Mouse (Mus musculus) layer of hippocampus, adult 9-10 months (tissue): ENCODE measurements around the gene Nkx2-2.
A peak's percentile ranks its signal among the peaks of the same experiment; 100 is the strongest.
"Not testable (repeated sequence)": the region's sequence is repeated elsewhere in the genome, so short reads cannot be mapped to it uniquely, and the experiment has no call there.

Source experiments
- DNase-seq: peaks from one replicate; pipeline ENCODE4 v3.0.0; 2022; ENCODE audit warnings: low spot score

The Nkx2-2 gene

DNA sequence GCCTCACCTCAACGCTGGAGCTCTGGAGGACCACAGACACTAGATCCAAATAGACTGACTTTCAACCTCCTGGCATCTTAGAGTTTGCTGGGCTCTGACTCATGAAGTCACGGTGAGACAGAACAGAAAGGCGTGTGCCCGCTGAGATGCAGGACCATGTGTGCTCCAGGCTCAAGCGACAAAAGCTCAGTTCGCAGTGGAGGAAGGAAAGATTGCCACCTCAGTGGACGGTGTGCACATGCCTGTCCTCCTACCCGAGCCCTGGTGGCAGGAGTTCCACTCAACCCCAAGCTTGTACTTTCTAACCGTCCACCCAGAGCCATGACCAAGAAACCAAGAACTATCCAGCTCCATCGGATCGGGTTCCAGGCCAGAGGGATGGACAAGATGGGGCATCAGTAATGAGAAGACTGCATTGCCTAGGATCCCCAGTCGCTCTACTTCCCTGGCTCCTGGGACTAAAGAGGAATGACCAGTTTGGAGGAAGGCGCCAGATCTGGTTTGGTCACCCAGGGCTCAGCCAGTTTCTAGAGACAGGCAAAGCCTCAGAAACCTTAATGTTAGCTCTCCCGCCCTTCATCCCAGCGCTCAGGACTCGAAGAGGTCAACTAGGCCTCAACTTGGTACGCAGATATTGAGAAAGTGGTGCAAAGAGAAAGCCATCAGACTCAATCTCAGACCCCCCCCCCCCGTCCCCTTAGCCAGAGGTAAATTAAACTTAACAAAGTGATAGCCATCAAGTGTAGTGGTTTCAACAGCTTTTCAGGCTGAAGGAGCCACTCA, 11.9 kb downstream of the Nkx2-2 start:
- no peak for DNase-seq

DNA sequence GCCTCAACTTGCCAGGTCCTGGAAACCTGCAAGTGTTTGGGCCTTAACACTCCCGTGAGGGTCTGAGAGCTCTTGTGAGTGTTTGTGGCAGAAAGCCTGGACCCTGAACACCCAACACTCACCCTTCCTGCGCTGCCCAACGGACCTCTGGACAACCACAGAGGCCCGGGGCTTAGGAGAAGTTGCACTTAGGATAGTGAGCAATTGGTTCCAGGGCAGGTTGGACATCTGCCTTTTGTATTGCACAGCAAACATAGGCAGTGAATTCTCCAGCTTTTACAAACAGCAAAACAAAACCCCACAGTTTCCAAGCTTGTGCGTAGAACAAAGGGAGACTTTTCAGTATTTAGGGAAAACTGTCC, 12.8 kb downstream of the Nkx2-2 start:
- DNase-seq, result no peak

DNA sequence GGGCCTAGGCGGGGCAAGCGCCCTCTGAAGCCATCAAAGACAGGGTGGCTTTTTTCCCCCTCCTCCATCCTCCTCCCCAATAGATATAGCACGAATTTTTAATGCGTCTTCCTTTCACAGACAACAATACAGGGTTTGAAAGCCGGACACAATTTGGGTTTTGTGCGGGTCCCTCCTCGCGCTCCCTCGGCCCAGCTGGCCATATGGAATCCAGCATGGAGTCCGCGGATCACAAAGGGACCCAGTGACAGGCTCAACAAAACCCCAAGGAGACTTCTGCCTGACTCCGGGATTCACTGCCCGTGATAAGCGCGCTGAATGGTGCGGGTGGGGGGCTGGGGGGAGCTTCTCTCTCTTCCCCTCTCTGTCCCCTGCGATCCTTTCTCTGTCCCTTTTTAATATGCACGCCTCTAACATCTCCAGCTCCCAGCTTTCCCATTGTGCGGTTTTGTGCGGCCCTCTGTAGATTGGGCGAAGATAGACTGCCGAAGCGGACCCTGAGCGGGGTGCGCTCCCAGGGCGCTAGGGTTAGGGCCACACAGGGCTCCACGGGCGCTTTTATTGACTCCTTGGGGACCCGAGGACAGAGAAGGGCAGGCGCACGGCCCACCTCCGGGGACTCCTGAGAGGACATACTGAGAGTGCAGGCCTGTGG, 13.3 kb downstream of the Nkx2-2 start:
- no peak for DNase-seq

DNA sequence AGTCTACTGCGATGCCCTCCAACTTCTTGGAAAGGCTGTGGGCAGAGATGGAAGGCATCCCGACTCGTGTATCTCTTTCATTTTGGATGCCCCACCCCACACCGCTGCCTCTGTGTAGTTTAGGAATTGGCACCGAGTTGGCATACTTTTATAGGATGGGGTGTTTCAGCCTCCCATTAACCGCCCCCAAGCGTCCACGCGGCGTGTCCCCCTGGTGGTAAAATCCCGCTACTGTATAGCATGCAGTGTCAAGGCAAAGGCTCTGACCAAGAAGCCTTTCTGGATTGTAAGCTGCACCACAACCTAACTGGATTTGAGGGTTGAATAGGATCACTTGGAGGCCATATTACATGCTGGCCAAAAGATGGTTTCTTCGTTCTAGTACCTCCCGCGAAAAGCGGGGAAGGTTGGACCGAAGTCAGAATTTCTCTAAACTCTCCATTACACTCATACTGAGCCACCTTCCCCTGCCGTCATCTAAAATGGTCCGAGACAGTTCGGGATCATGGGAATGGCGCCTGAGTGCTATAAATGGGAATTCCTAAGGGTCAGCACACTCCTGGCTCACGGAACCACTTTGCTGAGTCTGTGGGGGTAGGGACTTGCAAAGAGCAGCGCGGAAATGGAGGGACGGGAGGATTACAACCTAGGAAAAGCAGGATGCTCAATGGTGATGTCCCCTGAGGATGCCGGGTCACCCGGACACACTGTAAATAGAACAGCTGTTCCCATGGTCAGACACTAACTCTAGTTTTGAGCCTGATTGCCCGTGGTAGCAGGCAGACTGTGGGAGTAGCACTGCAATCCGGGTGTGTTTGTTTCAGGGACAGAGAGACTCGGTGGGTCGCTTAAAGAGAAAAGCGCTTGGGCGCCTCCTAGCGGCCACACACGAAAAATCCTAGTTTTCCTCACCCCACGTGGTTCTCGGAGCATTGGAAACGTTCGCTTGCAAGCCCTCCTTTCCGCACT, 15.7 kb downstream of the Nkx2-2 start:
- DNase-seq, result peak; percentile 58

DNA sequence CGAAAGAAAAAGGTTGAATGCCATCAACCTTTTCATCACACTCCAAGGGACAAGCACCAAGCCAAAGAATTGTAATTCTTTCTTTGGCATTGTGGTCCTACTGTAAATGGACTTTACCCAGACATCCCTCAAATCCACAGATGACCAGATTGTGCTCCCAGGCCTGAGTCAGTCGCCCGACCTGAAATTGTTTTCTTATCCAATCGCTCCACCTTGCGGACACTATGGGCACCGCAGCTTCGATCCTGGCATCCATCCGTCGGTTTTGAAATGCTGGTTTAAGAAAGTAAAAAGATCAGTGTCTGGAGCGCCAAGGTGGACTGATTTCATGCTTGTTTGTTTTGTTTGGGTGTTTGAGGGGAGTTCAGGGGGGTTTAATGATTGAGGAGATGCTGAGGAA, 16.4 kb downstream of the Nkx2-2 start:
- peak; percentile 86 for DNase-seq

DNA sequence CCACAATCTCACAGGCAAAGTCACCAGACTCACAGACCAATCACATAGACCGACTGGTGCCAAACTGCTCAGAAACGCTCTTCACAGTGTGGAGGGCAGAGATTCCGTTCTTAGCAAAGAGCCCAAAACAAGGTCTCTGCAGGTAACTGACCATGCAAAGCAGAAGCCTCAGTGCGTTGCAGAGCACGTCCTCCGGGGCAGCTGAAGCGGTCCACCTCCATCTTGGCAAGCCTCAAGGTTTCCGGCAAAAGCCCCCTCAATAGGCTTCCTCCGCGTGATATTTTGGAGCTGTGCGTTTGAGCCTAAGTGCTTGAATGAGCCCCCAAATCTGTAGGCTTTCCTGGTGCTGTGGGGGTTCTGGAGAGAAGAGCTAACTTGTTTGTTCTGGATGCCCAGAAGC, 18.7 kb downstream of the Nkx2-2 start:
- DNase-seq, result no peak

DNA sequence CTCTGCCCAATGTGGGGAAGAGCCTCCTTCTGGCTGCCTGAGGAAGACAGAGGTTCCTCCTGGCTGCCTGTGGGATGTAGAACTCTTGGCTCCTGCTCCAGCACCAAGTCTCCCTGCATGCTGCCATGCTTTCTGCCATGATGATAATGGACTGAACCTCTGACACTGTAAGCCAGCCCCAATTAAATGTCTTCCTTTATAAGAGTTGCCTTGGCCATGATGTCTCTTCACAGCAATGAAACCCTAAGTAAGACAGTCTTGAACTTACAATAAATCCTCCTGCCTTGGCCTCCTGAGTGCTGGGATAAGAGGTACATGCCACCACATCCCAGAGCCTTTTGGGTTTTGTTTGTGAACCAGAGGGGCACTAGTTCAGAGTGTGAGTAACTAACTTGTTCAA, 20.3 kb downstream of the Nkx2-2 start:
- no peak for DNase-seq

DNA sequence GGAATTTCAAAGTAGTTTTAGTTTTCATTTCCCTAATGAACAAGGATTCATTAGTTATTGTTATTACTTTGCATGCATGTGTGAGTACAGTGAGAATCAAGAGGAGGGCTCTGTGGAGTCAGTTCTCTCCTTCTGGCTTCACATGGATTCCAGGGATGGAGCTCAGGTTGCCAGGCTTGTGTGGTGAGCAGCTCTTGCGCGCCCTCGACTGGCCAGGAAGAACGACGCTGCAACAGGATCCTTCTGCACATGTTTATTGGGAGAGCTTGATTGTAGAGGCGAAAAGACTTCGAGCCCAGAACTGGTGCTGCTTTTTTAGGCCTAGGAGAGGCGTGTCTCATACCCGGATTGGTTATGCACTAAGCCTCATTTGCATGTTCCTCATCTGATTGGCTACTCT, 23.5 kb downstream of the Nkx2-2 start:
- not testable (repeated sequence) for DNase-seq

DNA sequence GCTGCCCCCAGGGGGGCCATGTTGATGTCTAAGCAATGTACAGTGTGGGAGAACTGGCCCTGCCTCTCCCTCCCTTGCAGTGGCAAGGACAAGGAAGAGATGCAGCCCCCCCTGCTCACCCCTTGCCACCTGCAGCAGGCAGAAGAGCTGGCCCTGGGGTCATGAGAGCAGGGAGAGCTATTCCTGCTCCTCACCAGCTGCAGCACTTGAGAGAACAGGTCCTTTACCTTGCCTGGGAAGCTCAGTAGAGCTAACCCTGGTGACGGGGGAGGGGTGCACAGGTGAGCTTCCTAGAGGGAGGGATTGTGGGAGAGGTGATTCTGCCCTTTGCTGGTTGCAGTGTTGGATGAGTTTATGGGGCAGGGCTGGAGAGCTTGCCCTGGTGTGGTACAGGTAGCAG, 28.2 kb downstream of the Nkx2-2 start:
- no peak for DNase-seq

DNA sequence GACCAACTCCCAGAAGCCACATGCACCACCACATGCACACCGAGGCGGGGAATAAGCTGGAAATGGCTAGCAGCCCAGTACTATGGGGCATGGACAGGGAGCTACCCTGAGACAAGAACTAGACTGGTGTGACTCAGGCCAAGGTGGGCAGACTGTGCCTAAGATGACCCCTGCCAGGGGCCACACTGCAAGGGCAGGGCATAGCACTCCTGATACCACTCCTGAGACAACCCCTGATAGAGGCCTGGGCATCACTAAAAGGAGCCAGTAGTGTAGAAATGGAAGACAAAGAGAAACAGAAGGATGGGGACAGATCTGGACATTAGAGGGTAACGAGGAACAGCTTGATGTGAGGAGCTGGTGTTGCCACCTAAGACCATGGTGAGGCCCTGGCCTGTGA, 28.7 kb downstream of the Nkx2-2 start:
- DNase-seq, result no peak

DNA sequence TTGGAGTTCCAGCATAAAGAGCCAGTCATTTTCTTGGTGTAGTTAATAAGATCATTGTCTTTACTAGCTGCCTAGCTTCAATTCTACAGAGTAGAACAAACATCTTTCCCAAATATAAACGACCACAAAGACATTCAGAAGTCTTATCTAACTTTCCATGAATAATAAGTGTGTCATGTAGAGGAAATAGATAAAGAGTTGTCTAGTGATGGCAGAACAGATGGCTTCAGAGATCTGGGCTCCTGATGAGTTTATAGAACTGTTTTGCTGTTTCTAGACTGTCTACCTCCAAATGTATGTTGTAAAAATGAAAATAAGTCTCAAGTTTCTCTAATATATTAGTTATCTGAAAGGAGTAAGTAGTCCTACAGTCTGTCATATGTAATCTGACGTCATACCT, 41.5 kb downstream of the Nkx2-2 start:
- DNase-seq, result no peak
